Mouse (Mus musculus) kidney, adult 2 months (tissue): ENCODE measurements around the gene Pcp4l1.

ENCODE experiments used
- CTCF ChIP-seq: fragments of 200-500 bp; conservative IDR thresholded peaks from 2 replicates; pipeline ENCODE4 v1.5.1; 2011; ENCODE audit warnings: low read depth, mild to moderate bottlenecking, control low read depth, low read length, moderate library complexity, mixed read lengths; ENCODE audit not compliant: insufficient read depth, insufficient read length
- POLR2A ChIP-seq: fragments of 200-500 bp; IDR thresholded peaks from one replicate; pipeline ENCODE4 v1.6.1; 2011; ENCODE audit warnings: low read depth, low read length, control low read depth

DNA sequence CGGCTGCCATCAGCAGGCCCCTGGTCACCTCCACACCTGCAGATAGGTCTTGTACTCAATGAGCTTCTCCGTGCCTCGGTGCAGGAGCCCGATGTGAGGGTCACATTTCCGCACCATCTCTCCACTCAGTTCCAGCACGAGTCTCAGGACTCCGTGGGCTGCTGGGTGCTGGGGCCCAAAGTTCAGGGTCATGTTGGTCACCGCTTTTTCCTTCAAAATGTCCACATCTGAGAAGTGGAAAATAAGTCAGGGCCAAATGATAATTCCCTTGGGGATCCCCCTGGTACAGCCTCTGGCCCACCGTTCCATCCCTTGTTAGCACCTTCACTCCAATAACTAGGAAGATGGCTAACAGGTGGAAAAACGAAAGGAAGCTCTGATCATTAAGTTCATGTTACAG is 44.8 kb upstream of the Pcp4l1 start:
- TF ChIP-seq POLR2A: no peak
- no peak for TF ChIP-seq CTCF
